8 mouse cellular contexts compared by ENCODE assay signal in genomic region chrX:133898014-133898542, GRCm38 (mm10). TPM values are rescaled to one million over a fixed set of nuclear protein-coding genes. Genes with fewer than 3 reads are reported as not detected.
DNase-seq lines count a peak whose midpoint lies in the region; ATAC-seq and TF ChIP-seq lines count a peak whose summit lies in the region.

Gene Tspan6, minus strand, starts transcription at chrX:133898429.

- peak within 1 kb of the TSS; percentile 77; the same call in 1 of the 2 replicates for H3K27ac ChIP-seq in hindbrain, embryonic 14.5 days

- H3K4me1 ChIP-seq in hindbrain, embryonic 14.5 days (replicated peaks; ENCODE audit: control insufficient read depth, insufficient read depth, low read length), result no peaks in the 10 kb centered on the region

- CTCF ChIA-PET in Patski (lab: Charles Lee), result no interaction called here

- in situ Hi-C loops in Patski (cut with MboI; ENCODE audit: low pct_unique_long_range_greater_than_20kb), result no loop called here

- H3K9ac ChIP-seq in hindbrain, embryonic 14.5 days, result peak within 1 kb of the TSS; percentile 77

- H3K27me3 ChIP-seq in Patski, result peaks cover 8% of the 10 kb centered on the region
- no peaks in the 10 kb centered on the region for H3K27me3 ChIP-seq in hindbrain, embryonic 14.5 days (ENCODE audit: control insufficient read depth, insufficient read depth, low read length)

- H3K4me3 ChIP-seq in hindbrain, embryonic 14.5 days (replicated peaks; ENCODE audit: low read length), result peak within 1 kb of the TSS; percentile 55

- DNase-seq in Patski (ENCODE audit: low read depth, low spot score), result no peak
- peak; percentile 88 to 89 for DNase-seq in cerebellum, postnatal 14 days
- peak; percentile 73 to 84 for DNase-seq in frontal cortex, postnatal 36 days (ENCODE audit: low spot score in 2 of 2)
- peak; percentile 93 for DNase-seq in hindbrain, embryonic 14.5 days (ENCODE audit: low spot score)
- DNase-seq in layer of hippocampus, postnatal 25 days (ENCODE audit: extremely low spot score in 1 of 2, low spot score in 1 of 2), result peak; percentile 73 to 86
- peak; percentile 80 for DNase-seq in lung, postnatal 14 days
- DNase-seq in retina, postnatal 1 day, result peak; percentile 91
- DNase-seq in thymus, postnatal 4 days, result peak; percentile 90

- 15% methylated on average over 33 of the region's 33 CpGs for WGBS in hindbrain, embryonic 14.5 days

- peak within 1 kb of the TSS; percentile 56 for H3K4me2 ChIP-seq in hindbrain, embryonic 14.5 days (replicated peaks)

- no peaks in the 10 kb centered on the region for H3K9me3 ChIP-seq in hindbrain, embryonic 14.5 days (ENCODE audit: control insufficient read depth, low read length)

- TF ChIP-seq CTCF in Patski (IDR thresholded peaks at IDR 0.05), result peak; percentile 46

- POLR2A ChIA-PET in Patski (lab: Charles Lee), result no interaction called here

- ATAC-seq in Patski, result peak; percentile 95
- peak; percentile 97 for ATAC-seq in hindbrain, embryonic 14.5 days (ENCODE audit: low FRiP score)

- peaks cover 25% of the 10 kb centered on the region for H3K36me3 ChIP-seq in hindbrain, embryonic 14.5 days (replicated peaks; ENCODE audit: control insufficient read depth, insufficient read depth)

RNA-seq across cellular contexts. Expression of gene Tspan6, which starts in this region (rescaled TPM):
- 132 TPM for polyA plus RNA-seq in Patski (2021)
- polyA plus RNA-seq in hindbrain, embryonic 14.5 days (2014; fragmentation: Nextera tagmentation; extraction: Ambion mirVana), result 295 and 303 TPM in 2 replicates
- 10 to 100 TPM; 15.0 to 20.5 TPM for total RNA-seq in layer of hippocampus, postnatal 25 days (2021)
